Comparison of ENCODE assay signal across 8 mouse cellular contexts in genomic region chr11:30953469-30954154, GRCm38 (mm10). TPM values are rescaled to one million over a fixed set of nuclear protein-coding genes. Genes with fewer than 3 reads are reported as not detected.
A peak's percentile ranks its signal among the peaks of the same experiment; 100 is the strongest.
DNase-seq lines count a peak whose midpoint lies in the region; ATAC-seq and TF ChIP-seq lines count a peak whose summit lies in the region.

No protein-coding gene starts in this region.

- intact Hi-C loops in left cerebral cortex, adult 2 months (cut with DNase I), result loop anchor here (1.0 kb wide), 1 partner anchor 33 kb away; the partner anchor contains the start of gene Chac2

- peak overlapping the region; percentile 70 for H3K9ac ChIP-seq in hindbrain, embryonic 15.5 days

- peak overlapping the region; percentile 60 for H3K4me3 ChIP-seq in hindbrain, embryonic 15.5 days
- peak overlapping the region; percentile 70 for H3K4me3 ChIP-seq in left cerebral cortex, adult 2 months

- TF ChIP-seq CTCF in left cerebral cortex, adult 2 months (IDR thresholded peaks at IDR 0.05), result no peak; the same call in 1 of the 2 replicates

- WGBS in hindbrain, embryonic 15.5 days, result under 1% methylated on average over 27 of the region's 32 CpGs

- H3K27me3 ChIP-seq in hindbrain, embryonic 15.5 days, result no peaks in the 10 kb centered on the region

- H3K36me3 ChIP-seq in hindbrain, embryonic 15.5 days, result peaks cover 38% of the 10 kb centered on the region

- 0 out of 2 replicates have a peak, but pooled peaks cover 12% of the 10 kb centered on the region for H3K9me3 ChIP-seq in hindbrain, embryonic 15.5 days

- peak; percentile 69 to 73 for DNase-seq in cerebellum, postnatal 25 days
- peak; percentile 23 to 34 for DNase-seq in frontal cortex, postnatal 36 days (ENCODE audit: low spot score in 2 of 2)
- peak; percentile 47 to 48 for DNase-seq in left cerebral cortex, adult 2 months (ENCODE audit: extremely low spot score in 1 of 2, low spot score in 2 of 2)
- DNase-seq in right cerebral cortex, adult 2 months (ENCODE audit: low spot score in 2 of 2), result peak; percentile 27 to 35
- DNase-seq in yolk sac, embryonic 10.5 days (ENCODE audit: low spot score), result peak; percentile 70

- peak overlapping the region; percentile 60 for H3K4me2 ChIP-seq in hindbrain, embryonic 15.5 days

- peak overlapping the region; percentile 82 for H3K27ac ChIP-seq in hindbrain, embryonic 15.5 days (replicated peaks)
- H3K27ac ChIP-seq in left cerebral cortex, adult 2 months, result peak overlapping the region; percentile 93

- peaks cover 17% of the 10 kb centered on the region for H3K4me1 ChIP-seq in hindbrain, embryonic 15.5 days (replicated peaks)

- peak; percentile 30 for ATAC-seq in activated CD4-positive, CD25-positive, alpha-beta regulatory T cell, adult 4 months
- ATAC-seq in hindbrain, embryonic 15.5 days (ENCODE audit: low FRiP score, low read depth), result peak; percentile 94
- ATAC-seq in megakaryocyte, adult 5-6 weeks (ENCODE audit: poor library complexity, severe bottlenecking), result peak; percentile 76

RNA-seq across cellular contexts. Expression of gene Erlec1, which starts 0.5 kb away (rescaled TPM):
- polyA plus RNA-seq in activated CD4-positive, CD25-positive, alpha-beta regulatory T cell, adult 4 months (2017; shearing (Covaris generic)), result 10 to 100 TPM; 12.1 to 15.3 TPM
- polyA plus RNA-seq in hindbrain, embryonic 15.5 days (2015; fragmentation: Nextera tagmentation; extraction: Ambion mirVana), result 10.5 TPM in 2 replicates
- total RNA-seq in left cerebral cortex, adult 2 months (2021), result 10 to 100 TPM; 58.6 to 59.4 TPM
- total RNA-seq in megakaryocyte, adult 5-6 weeks (2015), result 36.9 and 37.6 TPM in 2 replicates
- total RNA-seq in megakaryocyte, adult 5-6 weeks (2017), result 19.6 and 29.1 TPM in 2 replicates

RNA-seq across cellular contexts. Expression of gene Chac2, which starts 32.5 kb away (rescaled TPM):
- polyA plus RNA-seq in activated CD4-positive, CD25-positive, alpha-beta regulatory T cell, adult 4 months (2017; shearing (Covaris generic)), result 10 to 100 TPM; 10.1 to 11.1 TPM
- polyA plus RNA-seq in hindbrain, embryonic 15.5 days (2015; fragmentation: Nextera tagmentation; extraction: Ambion mirVana), result 28.9 and 32.7 TPM in 2 replicates
- total RNA-seq in left cerebral cortex, adult 2 months (2021), result 10 to 100 TPM; 14.6 to 15.4 TPM
- total RNA-seq in megakaryocyte, adult 5-6 weeks (2015), result 6.4 and 8.0 TPM in 2 replicates
- 22.8 and 25.3 TPM in 2 replicates for total RNA-seq in megakaryocyte, adult 5-6 weeks (2017)

Comparison
In these comparisons a context has a peak if more than half of its experiments do, and no peak if none do; other contexts are left out.
1. Peak in every context shown above with its lines: DNase-seq, ATAC-seq, H3K4me3 ChIP-seq and H3K27ac ChIP-seq.
2. ATAC-seq: peak in every context shown above with its lines; median percentile 94 in hindbrain, embryonic 15.5 days; 76 in megakaryocyte, adult 5-6 weeks; 30 in activated CD4-positive, CD25-positive, alpha-beta regulatory T cell, adult 4 months.